Mouse (Mus musculus): Measurements from ENCODE around the gene Tyw1.
A peak's percentile ranks its signal among the peaks of the same experiment; 100 is the strongest.

- peak; percentile 75 for TF ChIP-seq CTCF (IDR thresholded peaks at IDR 0.05; ENCODE audit: borderline replicate concordance, insufficient read depth, low read depth, low read length)
- no peak for TF ChIP-seq POLR2A (IDR thresholded peaks at IDR 0.05; ENCODE audit: borderline replicate concordance, insufficient read depth, low read length)
These were observed 65.1 kb downstream of the Tyw1 start for GRCm38 (mm10) chr5:130320485-130320884.

All from cerebellum, adult 2 months (tissue).